Mouse (Mus musculus): ENCODE data around the gene Pdzph1. TPM values are rescaled to one million over a fixed set of nuclear protein-coding genes. Genes with fewer than 3 reads are reported as not detected.

Pdzph1 gene
- polyA plus RNA-seq (2015; fragmentation: Nextera tagmentation; extraction: Ambion mirVana): 5.1 and 5.6 TPM in 2 replicates

- H3K27me3 ChIP-seq (ENCODE audit: control insufficient read depth, insufficient read depth, low read depth, low read length): no peaks in the 10 kb centered on the region
- no peak for ATAC-seq
- H3K4me3 ChIP-seq (ENCODE audit: low read depth, low read length): no peak within 1 kb of the TSS
- no peaks in the 10 kb centered on the region for H3K36me3 ChIP-seq (ENCODE audit: control insufficient read depth, insufficient read depth, low read length)
- H3K27ac ChIP-seq (ENCODE audit: low read length): no peak within 1 kb of the TSS
- no peaks in the 10 kb centered on the region for H3K9me3 ChIP-seq (replicated peaks; ENCODE audit: control insufficient read depth, low read length, poor library complexity, severe bottlenecking)
- no peak within 1 kb of the TSS for H3K9ac ChIP-seq (ENCODE audit: low read depth, low read length)
- H3K4me2 ChIP-seq (ENCODE audit: low read length): no peak within 1 kb of the TSS
- no peaks in the 10 kb centered on the region for H3K4me1 ChIP-seq (ENCODE audit: control insufficient read depth, insufficient read depth, low read length)
- WGBS: 70% methylated on average over 6 of the region's 6 CpGs
Observed at GRCm38 (mm10) chr17:58991275-58991674, at the start of gene Pdzph1. Gene Pdzph1, minus strand, starts transcription at chr17:58991375.

DNA sequence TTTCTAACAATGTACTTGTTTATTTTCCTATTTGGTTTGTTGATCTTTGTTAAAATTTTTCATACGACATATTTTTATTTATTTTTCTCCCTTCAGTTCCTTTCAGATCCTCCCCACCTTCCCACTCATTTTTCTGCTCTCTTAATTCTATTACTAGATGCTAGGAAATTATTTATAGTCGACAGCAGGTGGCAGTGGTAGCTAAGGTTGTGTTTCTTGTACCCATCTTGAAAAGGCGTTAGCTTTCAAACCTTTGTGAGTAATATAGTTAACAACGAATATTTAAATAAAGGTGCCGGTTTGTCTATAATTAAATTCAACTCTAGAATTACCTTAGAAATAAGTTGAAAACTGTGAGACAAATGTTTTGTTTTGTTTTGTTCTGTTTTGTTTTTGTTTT lies 48.6 kb upstream of the Pdzph1 start:
- H3K4me3 ChIP-seq (ENCODE audit: low read depth, low read length): no peak overlapping the region
- no peaks in the 10 kb centered on the region for H3K9me3 ChIP-seq (replicated peaks; ENCODE audit: control insufficient read depth, low read length, poor library complexity, severe bottlenecking)
- no peak overlapping the region for H3K9ac ChIP-seq (ENCODE audit: low read depth, low read length)
- no peaks in the 10 kb centered on the region for H3K27me3 ChIP-seq (ENCODE audit: control insufficient read depth, insufficient read depth, low read depth, low read length)
- H3K4me1 ChIP-seq (ENCODE audit: control insufficient read depth, insufficient read depth, low read length): no peaks in the 10 kb centered on the region
- no peaks in the 10 kb centered on the region for H3K36me3 ChIP-seq (ENCODE audit: control insufficient read depth, insufficient read depth, low read length)
- no peak for ATAC-seq
- no peak overlapping the region for H3K4me2 ChIP-seq (ENCODE audit: low read length)
- H3K27ac ChIP-seq (ENCODE audit: low read length): no peak overlapping the region
- WGBS: 44% methylated on average over 5 of the region's 5 CpGs

DNA sequence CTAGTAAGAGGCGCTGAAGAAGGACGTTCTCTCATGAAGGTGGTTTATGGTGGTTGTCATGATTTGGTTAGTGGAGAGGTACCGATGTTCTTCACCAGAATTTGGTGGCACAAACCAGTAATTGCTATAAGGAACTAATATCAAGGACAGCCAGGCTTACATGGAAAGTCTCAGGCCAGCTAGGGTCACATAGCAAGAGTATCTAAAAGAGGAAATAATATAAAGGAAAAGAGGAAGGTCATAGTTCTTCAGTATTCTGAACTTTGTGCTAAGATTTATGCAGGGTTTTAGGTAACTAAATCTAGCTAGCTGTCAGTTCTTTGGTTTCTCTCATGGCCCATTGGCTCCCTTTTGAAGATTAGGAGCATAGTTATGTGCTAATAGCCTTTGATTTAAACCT lies 42.3 kb upstream of the Pdzph1 start:
- Histone ChIP-seq H3K36me3 (ENCODE audit: control insufficient read depth, insufficient read depth, low read length) (no peaks in the 10 kb centered on the region), H3K9me3 (replicated peaks; ENCODE audit: control insufficient read depth, low read length, poor library complexity, severe bottlenecking) (no peaks in the 10 kb centered on the region), H3K4me3 (ENCODE audit: low read depth, low read length) (no peak overlapping the region), H3K4me2 (ENCODE audit: low read length) (no peak overlapping the region), H3K9ac (ENCODE audit: low read depth, low read length) (no peak overlapping the region), H3K27ac (ENCODE audit: low read length) (no peak overlapping the region), H3K27me3 (ENCODE audit: control insufficient read depth, insufficient read depth, low read depth, low read length) (no peaks in the 10 kb centered on the region), H3K4me1 (ENCODE audit: control insufficient read depth, insufficient read depth, low read length) (no peaks in the 10 kb centered on the region)
- ATAC-seq: no peak
- 97% methylated on average over 3 of the region's 3 CpGs for WGBS

DNA sequence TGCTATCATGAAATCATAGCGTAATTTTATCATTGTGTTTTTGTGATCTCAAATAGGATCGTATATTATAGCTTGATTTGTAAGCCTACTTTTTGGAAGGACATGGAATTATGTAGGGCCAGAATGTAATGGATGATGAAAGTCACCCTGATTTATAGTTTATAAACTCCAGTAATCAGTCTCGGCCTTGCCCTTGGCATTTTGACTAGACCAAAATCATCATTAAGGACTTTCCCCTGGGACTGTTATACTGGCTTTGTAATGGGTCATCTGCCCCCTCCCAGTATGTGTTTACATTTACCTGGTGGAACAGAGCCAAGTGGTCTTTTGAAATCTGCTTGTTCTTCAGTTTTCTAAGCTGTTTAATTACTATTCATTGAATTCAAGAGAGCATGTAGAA lies 35.2 kb upstream of the Pdzph1 start:
- peaks cover 3% of the 10 kb centered on the region; the same call in 1 of the 2 replicates for H3K4me1 ChIP-seq (ENCODE audit: control insufficient read depth, insufficient read depth, low read length)
- no peak overlapping the region for H3K27ac ChIP-seq (ENCODE audit: low read length)
- H3K36me3 ChIP-seq (ENCODE audit: control insufficient read depth, insufficient read depth, low read length): no peaks in the 10 kb centered on the region
- no peak overlapping the region for H3K9ac ChIP-seq (ENCODE audit: low read depth, low read length)
- H3K4me2 ChIP-seq (ENCODE audit: low read length): no peak overlapping the region
- no peak overlapping the region for H3K4me3 ChIP-seq (ENCODE audit: low read depth, low read length)
- no peak for ATAC-seq
- no peaks in the 10 kb centered on the region for H3K27me3 ChIP-seq (ENCODE audit: control insufficient read depth, insufficient read depth, low read depth, low read length)
- H3K9me3 ChIP-seq (replicated peaks; ENCODE audit: control insufficient read depth, low read length, poor library complexity, severe bottlenecking): no peaks in the 10 kb centered on the region
- 95% methylated on average over 3 of the region's 3 CpGs for WGBS

DNA sequence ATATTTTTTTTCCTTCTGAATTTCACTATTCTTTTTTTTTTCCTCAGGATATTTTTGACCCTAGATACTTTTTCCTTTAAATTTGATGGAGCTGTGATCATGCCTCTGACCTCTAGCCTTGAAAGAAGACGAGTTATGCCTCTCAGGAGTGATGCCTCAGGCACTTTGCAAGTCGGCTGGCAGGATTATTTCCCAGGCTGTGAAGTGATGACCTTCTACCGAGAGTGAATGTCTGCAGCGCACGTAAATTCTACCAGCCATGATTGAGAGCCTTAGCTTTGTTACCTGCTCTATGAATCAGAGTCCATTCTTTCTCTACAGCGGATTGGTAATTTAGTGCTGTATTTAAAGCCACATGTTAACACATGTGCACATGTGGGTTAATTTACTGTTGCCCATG lies 33.3 kb upstream of the Pdzph1 start:
- peaks cover 3% of the 10 kb centered on the region; the same call in 1 of the 2 replicates for H3K4me1 ChIP-seq (ENCODE audit: control insufficient read depth, insufficient read depth, low read length)
- no peaks in the 10 kb centered on the region for H3K9me3 ChIP-seq (replicated peaks; ENCODE audit: control insufficient read depth, low read length, poor library complexity, severe bottlenecking)
- H3K9ac ChIP-seq (ENCODE audit: low read depth, low read length): no peak overlapping the region
- no peaks in the 10 kb centered on the region for H3K27me3 ChIP-seq (ENCODE audit: control insufficient read depth, insufficient read depth, low read depth, low read length)
- H3K4me2 ChIP-seq (ENCODE audit: low read length): no peak overlapping the region
- no peak for ATAC-seq
- H3K27ac ChIP-seq (ENCODE audit: low read length): no peak overlapping the region
- 24% methylated on average over 6 of the region's 6 CpGs for WGBS
- no peaks in the 10 kb centered on the region for H3K36me3 ChIP-seq (ENCODE audit: control insufficient read depth, insufficient read depth, low read length)
- no peak overlapping the region for H3K4me3 ChIP-seq (ENCODE audit: low read depth, low read length)

- 25% methylated on average over 5 of the region's 5 CpGs for WGBS
- peaks cover 3% of the 10 kb centered on the region; the same call in 1 of the 2 replicates for H3K4me1 ChIP-seq (ENCODE audit: control insufficient read depth, insufficient read depth, low read length)
- H3K9me3 ChIP-seq (replicated peaks; ENCODE audit: control insufficient read depth, low read length, poor library complexity, severe bottlenecking): no peaks in the 10 kb centered on the region
- no peak overlapping the region for H3K4me3 ChIP-seq (ENCODE audit: low read depth, low read length)
- no peak overlapping the region for H3K9ac ChIP-seq (ENCODE audit: low read depth, low read length)
- H3K27ac ChIP-seq (ENCODE audit: low read length): no peak overlapping the region
- no peaks in the 10 kb centered on the region for H3K36me3 ChIP-seq (ENCODE audit: control insufficient read depth, insufficient read depth, low read length)
- no peaks in the 10 kb centered on the region for H3K27me3 ChIP-seq (ENCODE audit: control insufficient read depth, insufficient read depth, low read depth, low read length)
- ATAC-seq: 0 out of 2 replicates have a peak, but pooled peaks have one; percentile 39
- H3K4me2 ChIP-seq (ENCODE audit: low read length): no peak overlapping the region
Observed at GRCm38 (mm10) chr17:59023971-59024370, 32.8 kb upstream of the Pdzph1 start.

DNA sequence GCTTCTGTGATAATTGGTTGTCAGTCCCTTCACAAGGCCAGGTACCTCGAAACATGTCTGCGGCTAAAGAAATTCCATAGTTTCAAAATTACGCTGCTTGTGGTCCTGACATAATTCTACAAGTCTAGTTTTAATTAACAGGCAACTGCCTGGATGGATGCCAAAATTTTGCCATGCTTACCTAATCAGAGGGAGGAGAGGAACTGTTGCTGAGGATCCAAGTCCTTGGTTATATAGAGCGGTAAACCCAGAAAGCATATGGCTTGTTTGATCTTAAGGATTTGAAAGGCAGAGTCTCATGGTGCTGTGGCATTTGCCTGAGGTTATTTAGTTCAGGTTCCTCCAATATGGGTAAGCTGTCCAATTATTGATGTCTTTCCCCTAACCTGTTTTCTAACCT lies 27.5 kb upstream of the Pdzph1 start:
- Histone ChIP-seq H3K4me2 (ENCODE audit: low read length) (no peak overlapping the region), H3K9ac (ENCODE audit: low read depth, low read length) (no peak overlapping the region), H3K9me3 (replicated peaks; ENCODE audit: control insufficient read depth, low read length, poor library complexity, severe bottlenecking) (no peaks in the 10 kb centered on the region), H3K27me3 (ENCODE audit: control insufficient read depth, insufficient read depth, low read depth, low read length) (no peaks in the 10 kb centered on the region), H3K4me1 (ENCODE audit: control insufficient read depth, insufficient read depth, low read length) (no peaks in the 10 kb centered on the region), H3K4me3 (ENCODE audit: low read depth, low read length) (no peak overlapping the region), H3K36me3 (ENCODE audit: control insufficient read depth, insufficient read depth, low read length) (no peaks in the 10 kb centered on the region), H3K27ac (ENCODE audit: low read length) (no peak overlapping the region)
- WGBS: 83% methylated on average over 4 of the region's 4 CpGs
- no peak for ATAC-seq

GRCm38 (mm10) chr17:59013091-59013459 lies 21.9 kb upstream of the Pdzph1 start, which contains the start of gene Nudt12:
Gene Nudt12, minus strand, starts transcription at chr17:59013372.
- Histone ChIP-seq H3K9ac (ENCODE audit: low read depth, low read length) (peak within 1 kb of the TSS; percentile 49), H3K4me3 (ENCODE audit: low read depth, low read length) (peak within 1 kb of the TSS; percentile 54), H3K36me3 (ENCODE audit: control insufficient read depth, insufficient read depth, low read length) (no peaks in the 10 kb centered on the region), H3K4me1 (ENCODE audit: control insufficient read depth, insufficient read depth, low read length) (no peaks in the 10 kb centered on the region), H3K27me3 (ENCODE audit: control insufficient read depth, insufficient read depth, low read depth, low read length) (no peaks in the 10 kb centered on the region), H3K4me2 (ENCODE audit: low read length) (peak within 1 kb of the TSS; percentile 75), H3K9me3 (replicated peaks; ENCODE audit: control insufficient read depth, low read length, poor library complexity, severe bottlenecking) (no peaks in the 10 kb centered on the region), H3K27ac (ENCODE audit: low read length) (no peak within 1 kb of the TSS)
- ATAC-seq: peak; percentile 90
- WGBS: 0% methylated on average over 22 of the region's 22 CpGs

GRCm38 (mm10) chr17:59012421-59013090 lies 21.4 kb upstream of the Pdzph1 start:
- peak overlapping the region; percentile 49 for H3K9ac ChIP-seq (ENCODE audit: low read depth, low read length)
- no peaks in the 10 kb centered on the region for H3K4me1 ChIP-seq (ENCODE audit: control insufficient read depth, insufficient read depth, low read length)
- WGBS: 8% methylated on average over 15 of the region's 15 CpGs
- H3K9me3 ChIP-seq (replicated peaks; ENCODE audit: control insufficient read depth, low read length, poor library complexity, severe bottlenecking): no peaks in the 10 kb centered on the region
- peak; percentile 81 for ATAC-seq
- no peak overlapping the region for H3K27ac ChIP-seq (ENCODE audit: low read length)
- peak overlapping the region; percentile 54 for H3K4me3 ChIP-seq (ENCODE audit: low read depth, low read length)
- H3K36me3 ChIP-seq (ENCODE audit: control insufficient read depth, insufficient read depth, low read length): no peaks in the 10 kb centered on the region
- H3K27me3 ChIP-seq (ENCODE audit: control insufficient read depth, insufficient read depth, low read depth, low read length): no peaks in the 10 kb centered on the region
- H3K4me2 ChIP-seq (ENCODE audit: low read length): peak overlapping the region; percentile 75

All from midbrain, embryonic 16.5 days (tissue).